In genomic region chr15:25871470-25871869, GRCm38 (mm10) we compare ENCODE assay signal across 17 mouse cellular contexts.
"Had no signal": no experiment of that assay in that cellular context is flagged by ENCODE, and none has a peak within 500 bp of the region (broad histone marks: within the 10 kb centered on the region; RNA-seq: fewer than 3 reads in every experiment).

No protein-coding gene starts in this region.

- H3K9me3 ChIP-seq: limb, embryonic 13.5 days; liver, embryonic 13.5 days; midbrain, embryonic 12.5 days; midbrain, embryonic 15.5 days; neural tube, embryonic 13.5 days; stomach, embryonic 15.5 days had no signal

- H3K36me3 ChIP-seq: limb, embryonic 13.5 days; liver, embryonic 13.5 days; midbrain, embryonic 12.5 days; midbrain, embryonic 15.5 days; neural tube, embryonic 13.5 days; stomach, embryonic 15.5 days had no signal

- H3K27ac ChIP-seq: layer of hippocampus, adult 2 months; limb, embryonic 13.5 days; liver, embryonic 13.5 days; macrophage; midbrain, embryonic 12.5 days; midbrain, embryonic 15.5 days; neural tube, embryonic 13.5 days; stomach, embryonic 15.5 days had no signal

- H3K4me3 ChIP-seq: layer of hippocampus, adult 2 months; limb, embryonic 13.5 days; liver, embryonic 13.5 days; midbrain, embryonic 12.5 days; midbrain, embryonic 15.5 days; neural tube, embryonic 13.5 days; stomach, embryonic 15.5 days had no signal

- H3K4me2 ChIP-seq: limb, embryonic 13.5 days; liver, embryonic 13.5 days; lung, embryonic 14.5 days; midbrain, embryonic 12.5 days; midbrain, embryonic 15.5 days; neural tube, embryonic 13.5 days; stomach, embryonic 15.5 days had no signal

- H3K4me1 ChIP-seq: liver, embryonic 13.5 days; midbrain, embryonic 12.5 days; midbrain, embryonic 15.5 days; stomach, embryonic 15.5 days had no signal

- H3K9ac ChIP-seq: limb, embryonic 13.5 days; liver, embryonic 13.5 days; lung, embryonic 14.5 days; midbrain, embryonic 12.5 days; midbrain, embryonic 15.5 days; neural tube, embryonic 13.5 days; stomach, embryonic 15.5 days had no signal

- DNase-seq: kidney, adult 2 months; left cerebral cortex, postnatal 4 days; liver; liver, embryonic 13.5 days; lung, embryonic 14.5 days; retina, postnatal 1 day; right cerebral cortex, postnatal 25 days; spleen, adult 18-20 months; thymus, postnatal 25 days had no signal

- ATAC-seq: lung, postnatal 0 days; midbrain, embryonic 15.5 days had no signal

- H3K27me3 ChIP-seq: limb, embryonic 13.5 days; liver, embryonic 13.5 days; midbrain, embryonic 12.5 days; midbrain, embryonic 15.5 days; neural tube, embryonic 13.5 days; stomach, embryonic 15.5 days had no signal
